Mouse (Mus musculus) stomach, postnatal 0 days (tissue): ENCODE data around the gene Dlg4.

Source experiments
- CTCF ChIP-seq: IDR thresholded peaks from 2 replicates; pipeline ENCODE4 v1.5.1; 2016; ENCODE audit warnings: antibody characterized with exemption, low read depth, mild to moderate bottlenecking, moderate library complexity
- EP300 ChIP-seq: optimal IDR thresholded peaks from 2 replicates; pipeline ENCODE3; 2016; ENCODE audit warnings: antibody characterized with exemption

DNA sequence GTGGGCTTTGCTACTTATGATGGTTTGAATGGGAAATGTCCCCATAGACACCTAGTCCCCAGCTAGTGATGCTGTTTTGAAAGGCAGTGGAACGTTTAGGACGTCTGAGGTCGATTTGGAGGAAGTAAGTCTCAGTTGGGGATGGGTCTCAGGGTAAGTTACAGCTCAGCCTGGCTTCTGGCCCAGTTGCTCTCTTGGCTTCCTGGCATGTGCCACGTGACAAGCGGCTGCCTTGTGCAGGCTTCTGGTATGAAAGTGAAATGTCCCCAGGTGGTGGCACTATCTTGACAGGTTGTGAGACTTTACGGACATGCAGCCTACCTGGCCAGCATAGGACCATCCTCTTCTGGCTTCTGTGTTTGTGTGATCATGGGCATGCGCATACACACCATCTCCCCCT lies 63.2 kb downstream of the Dlg4 start:
- TF ChIP-seq CTCF (no peak), EP300 (no peak)
